Mouse (Mus musculus): Measurements from ENCODE around the gene Pigc. TPM values are rescaled to one million over a fixed set of nuclear protein-coding genes. Genes with fewer than 3 reads are reported as not detected.

Pigc gene
- total RNA-seq, 2 experiments from 2014 or later = 15.0 TPM

- intact Hi-C loops (cut with DNase I) = no loop called here
- DNase-seq = peak; percentile 34 to 40
Observed at GRCm38 (mm10) chr1:162004821-162005770, 36.1 kb downstream of the Pigc start.

GRCm38 (mm10) chr1:162006109-162006508 lies 37.1 kb downstream of the Pigc start:
- intact Hi-C loops (cut with DNase I) = no loop called here
- no peak for DNase-seq

GRCm38 (mm10) chr1:162008208-162008607 lies 39.2 kb downstream of the Pigc start:
- DNase-seq = no peak
- intact Hi-C loops (cut with DNase I) = no loop called here

GRCm38 (mm10) chr1:162008631-162009067 lies 39.7 kb downstream of the Pigc start:
- DNase-seq = no peak
- intact Hi-C loops (cut with DNase I) = no loop called here

- no peak for DNase-seq
- intact Hi-C loops (cut with DNase I) = no loop called here
Observed at GRCm38 (mm10) chr1:162009086-162009485, 40.1 kb downstream of the Pigc start.

- intact Hi-C loops (cut with DNase I) = no loop called here
- DNase-seq = no peak
Observed at GRCm38 (mm10) chr1:162011523-162012245, 42.7 kb downstream of the Pigc start.

- DNase-seq = no peak
- intact Hi-C loops (cut with DNase I) = no loop called here
Observed at GRCm38 (mm10) chr1:162013561-162013960, 44.6 kb downstream of the Pigc start.

GRCm38 (mm10) chr1:162015247-162015862 lies 46.4 kb downstream of the Pigc start:
- intact Hi-C loops (cut with DNase I) = no loop called here
- DNase-seq = no peak

GRCm38 (mm10) chr1:162016982-162017381 lies 48.0 kb downstream of the Pigc start:
- DNase-seq = no peak
- intact Hi-C loops (cut with DNase I) = no loop called here

- DNase-seq = no peak
- intact Hi-C loops (cut with DNase I) = no loop called here
Observed at GRCm38 (mm10) chr1:162017975-162018600, 49.1 kb downstream of the Pigc start.

GRCm38 (mm10) chr1:162018601-162018977 lies 49.6 kb downstream of the Pigc start:
- intact Hi-C loops (cut with DNase I) = no loop called here
- DNase-seq = no peak

GRCm38 (mm10) chr1:162020303-162020731 lies 51.3 kb downstream of the Pigc start:
- no peak for DNase-seq
- intact Hi-C loops (cut with DNase I) = no loop called here

GRCm38 (mm10) chr1:162020766-162021165 lies 51.8 kb downstream of the Pigc start:
- intact Hi-C loops (cut with DNase I) = no loop called here

More at GRCm38 (mm10) chr1:162020766-162021165, 51.8 kb downstream of the Pigc start:
- no peak for DNase-seq

Other genes with a start within 250 kb of the Pigc start
- not detected for gene Fasl, start 180.7 kb upstream of the Pigc start, total RNA-seq (2021)
- gene Suco, start 92.5 kb upstream of the Pigc start, total RNA-seq (2021) = 10 to 100 TPM in 1 of 2 experiments, 1 to 10 TPM in 1; 8.5 to 16.2 TPM
- not detected for gene 4930558K02Rik, start 10.4 kb downstream of the Pigc start, total RNA-seq (2021)

Data from gastrocnemius, postnatal 36 days (tissue).